ENCODE assay signal across 8 mouse cellular contexts in the genomic region with DNA sequence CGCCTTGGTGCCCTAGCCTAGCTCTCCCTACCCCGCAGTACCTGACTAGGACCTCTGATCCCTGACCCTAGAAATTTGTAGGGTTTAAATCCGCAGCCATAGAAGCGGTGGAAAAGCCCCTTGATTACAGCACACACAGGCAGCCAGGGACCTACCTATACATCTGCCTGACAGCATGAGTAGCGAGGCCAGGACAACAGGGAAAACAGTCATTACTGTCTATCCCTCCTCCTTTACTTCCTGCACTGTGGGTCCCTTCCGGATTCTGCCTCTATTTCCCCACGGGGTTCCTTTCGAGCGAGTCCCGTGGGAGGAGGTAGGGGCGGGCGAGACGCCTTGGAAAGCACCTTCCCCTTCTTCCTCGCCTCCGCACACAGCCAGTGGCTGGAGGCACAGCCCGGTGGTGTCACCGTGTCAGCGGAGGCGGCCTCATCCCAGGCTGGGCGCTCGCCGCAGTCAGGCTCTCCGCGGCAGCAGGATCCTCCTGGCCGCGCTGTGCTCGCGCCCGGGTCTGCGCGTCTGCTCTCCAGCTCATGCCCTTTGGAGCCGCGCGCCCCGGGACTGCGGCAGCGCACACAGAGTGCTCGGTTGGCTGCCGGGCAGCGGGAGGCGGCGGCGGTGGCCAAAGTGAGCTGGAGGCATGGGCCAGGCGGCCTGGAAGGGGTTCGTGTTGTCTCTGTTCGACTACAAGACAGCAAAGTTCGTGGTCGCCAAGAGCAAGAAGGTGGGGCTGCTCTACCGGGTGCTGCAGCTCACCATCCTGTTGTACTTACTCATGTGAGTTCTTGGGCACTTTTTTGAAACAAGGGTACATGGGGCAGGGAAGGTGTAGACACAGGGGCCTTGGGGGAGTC. TPM values are rescaled to one million over a fixed set of nuclear protein-coding genes. Genes with fewer than 3 reads are reported as not detected.
DNase-seq lines count a peak whose midpoint lies in the region; ATAC-seq and TF ChIP-seq lines count a peak whose summit lies in the region.

A gene (plus strand): TSS at position 465 of the 854 bp plus-strand sequence.

- 3% methylated on average over 49 of the region's 49 CpGs for WGBS in embryonic facial prominence, embryonic 11.5 days
- WGBS in heart, postnatal 0 days = 4% methylated on average over 49 of the region's 49 CpGs

- H3K4me2 ChIP-seq in embryonic facial prominence, embryonic 11.5 days (ENCODE audit: low read depth, low read length) = peak within 1 kb of the TSS; percentile 87
- peak within 1 kb of the TSS; percentile 70 for H3K4me2 ChIP-seq in heart, postnatal 0 days (ENCODE audit: low read depth, low read length)

- H3K27ac ChIP-seq in embryonic facial prominence, embryonic 11.5 days (replicated peaks; ENCODE audit: low read depth, low read length) = no peak within 1 kb of the TSS
- peak within 1 kb of the TSS; percentile 79 for H3K27ac ChIP-seq in heart, postnatal 0 days (ENCODE audit: low read depth)

- peak; percentile 88 for ATAC-seq in embryonic facial prominence, embryonic 11.5 days (replicated peaks; ENCODE audit: insufficient number of reproducible peaks, low FRiP score, low TSS enrichment, low read depth)
- ATAC-seq in heart, postnatal 0 days (ENCODE audit: insufficient read depth, low read depth) = peak; percentile 75

- H3K27me3 ChIP-seq in embryonic facial prominence, embryonic 11.5 days (ENCODE audit: control insufficient read depth, insufficient read depth, low read length) = peaks cover 14% of the 10 kb centered on the region
- peaks cover 19% of the 10 kb centered on the region for H3K27me3 ChIP-seq in heart, postnatal 0 days (ENCODE audit: control insufficient read depth, insufficient read depth, low read length)
- peaks cover 56% of the 10 kb centered on the region for H3K27me3 ChIP-seq in megakaryocyte, embryonic 14.5 days (replicated peaks)

- TF ChIP-seq EP300 in heart, postnatal 0 days (IDR thresholded peaks at IDR 0.05; ENCODE audit: low read depth) = no peak

- TF ChIP-seq CTCF in heart, postnatal 0 days (IDR thresholded peaks at IDR 0.05; ENCODE audit: low read depth) = no peak

- DNase-seq in urinary bladder, postnatal 14 days (ENCODE audit: low spot score) = peak; percentile 29
- no peak for DNase-seq in urinary bladder, postnatal 4 days (ENCODE audit: low spot score in 2 of 2)
- peak; percentile 64 for DNase-seq in embryonic facial prominence, embryonic 11.5 days (ENCODE audit: low spot score)
- DNase-seq in heart, postnatal 0 days (ENCODE audit: low spot score) = peak; percentile 41
- peak; percentile 81 for DNase-seq in kidney, postnatal 10 days
- DNase-seq in MN1 (ENCODE audit: low spot score) = no peak
- no peak for DNase-seq in left cerebral cortex, adult 9 months (ENCODE audit: low spot score in 2 of 2)

- no peaks in the 10 kb centered on the region for H3K9me3 ChIP-seq in embryonic facial prominence, embryonic 11.5 days (replicated peaks; ENCODE audit: control insufficient read depth, low read length)
- H3K9me3 ChIP-seq in heart, postnatal 0 days (replicated peaks; ENCODE audit: control insufficient read depth, low read length) = no peaks in the 10 kb centered on the region
- H3K9me3 ChIP-seq in megakaryocyte, embryonic 14.5 days = no peaks in the 10 kb centered on the region

- H3K4me1 ChIP-seq in embryonic facial prominence, embryonic 11.5 days (ENCODE audit: control insufficient read depth, insufficient read depth, low read length) = no peaks in the 10 kb centered on the region; the same call in 1 of the 2 replicates
- peaks cover 6% of the 10 kb centered on the region; the same call in 1 of the 2 replicates for H3K4me1 ChIP-seq in heart, postnatal 0 days (ENCODE audit: control insufficient read depth, insufficient read depth)
- peaks cover 43% of the 10 kb centered on the region for H3K4me1 ChIP-seq in megakaryocyte, embryonic 14.5 days

- peak within 1 kb of the TSS; percentile 42 for H3K4me3 ChIP-seq in embryonic facial prominence, embryonic 11.5 days (ENCODE audit: low read depth, low read length)
- peak within 1 kb of the TSS; percentile 49 for H3K4me3 ChIP-seq in heart, postnatal 0 days (ENCODE audit: low read depth, low read length)
- H3K4me3 ChIP-seq in megakaryocyte, embryonic 14.5 days (replicated peaks) = peak within 1 kb of the TSS; percentile 91

- peak within 1 kb of the TSS; percentile 59 for H3K9ac ChIP-seq in embryonic facial prominence, embryonic 11.5 days (replicated peaks; ENCODE audit: low read length)
- H3K9ac ChIP-seq in heart, postnatal 0 days (replicated peaks; ENCODE audit: low read depth, low read length) = peak within 1 kb of the TSS; percentile 54

- H3K36me3 ChIP-seq in embryonic facial prominence, embryonic 11.5 days (replicated peaks; ENCODE audit: control insufficient read depth, insufficient read depth, low read depth, low read length) = no peaks in the 10 kb centered on the region
- no peaks in the 10 kb centered on the region for H3K36me3 ChIP-seq in heart, postnatal 0 days (replicated peaks; ENCODE audit: control insufficient read depth, insufficient read depth, low read length)
- H3K36me3 ChIP-seq in megakaryocyte, embryonic 14.5 days (replicated peaks; ENCODE audit: low read length) = no peaks in the 10 kb centered on the region

RNA-seq across cellular contexts. Expression of the gene that starts here (rescaled TPM):
- polyA plus RNA-seq in embryonic facial prominence, embryonic 11.5 days (2014; fragmentation: Nextera tagmentation; extraction: Ambion mirVana) = 0.14 TPM in 1 of 2 replicates, not detected in the other
- 2.0 and 4.3 TPM in 2 replicates for total RNA-seq in heart, postnatal 0 days (2014; rRNA removed; ENCODE audit: low replicate concordance)
- polyA plus RNA-seq in heart, postnatal 0 days (2015; fragmentation: Nextera tagmentation; extraction: Ambion mirVana) = 1.6 and 1.7 TPM in 2 replicates
- 0.55 TPM in 1 of 2 replicates, not detected in the other for polyA plus RNA-seq in megakaryocyte, embryonic 14.5 days (2012; ENCODE audit: insufficient read depth, low replicate concordance)

Comparison
In these comparisons a context has a peak if more than half of its experiments do, and no peak if none do; other contexts are left out.
1. DNase-seq: peak in urinary bladder, postnatal 14 days (single experiment), heart, postnatal 0 days (single experiment) and kidney, postnatal 10 days (single experiment); none in urinary bladder, postnatal 4 days (0 of 2), MN1 (single experiment) and left cerebral cortex, adult 9 months (0 of 2).
2. Peak in DNase-seq, ATAC-seq, H3K4me3 ChIP-seq, H3K9ac ChIP-seq and H3K4me2 ChIP-seq in embryonic facial prominence, embryonic 11.5 days; RNA of the gene not detected or under 1 TPM.
3. Peak in every context shown above with its lines, with median percentiles within 50 percentile points of each other: H3K4me3 ChIP-seq.